Mouse (Mus musculus): ENCODE results near the gene Snx1.

The Snx1 gene

GRCm38 (mm10) chr9:66049931-66050601 is 76.3 kb downstream of the Snx1 start:
- peaks cover 5% of the 10 kb centered on the region; the same call in 1 of the 2 replicates for H3K9me3 ChIP-seq (ENCODE audit: low read length)
- TF ChIP-seq CTCF (conservative IDR thresholded peaks at IDR 0.05; ENCODE audit: low read length) (peak; percentile 34), POU5F1 (IDR thresholded peaks at IDR 0.05; ENCODE audit: borderline replicate concordance, low read length) (no peak), NANOG (IDR thresholded peaks at IDR 0.05; ENCODE audit: borderline replicate concordance, low read length) (no peak)
- no peak overlapping the region for H3K4me3 ChIP-seq (replicated peaks; ENCODE audit: low read length)
- no peaks in the 10 kb centered on the region; the same call in 1 of the 2 replicates for H3K36me3 ChIP-seq (ENCODE audit: insufficient read depth, low read length)
- peaks cover 4% of the 10 kb centered on the region; the same call in 1 of the 2 replicates for H3K27me3 ChIP-seq (ENCODE audit: insufficient read depth, low read length)
- peaks cover 5% of the 10 kb centered on the region; the same call in 1 of the 2 replicates for H3K4me1 ChIP-seq (replicated peaks; ENCODE audit: low read depth, low read length)

- Histone ChIP-seq H3K36me3 (ENCODE audit: insufficient read depth, low read length) (peaks cover 26% of the 10 kb centered on the region), H3K27me3 (ENCODE audit: insufficient read depth, low read length) (no peaks in the 10 kb centered on the region), H3K4me3 (replicated peaks; ENCODE audit: low read length) (no peak overlapping the region), H3K4me1 (replicated peaks; ENCODE audit: low read depth, low read length) (no peaks in the 10 kb centered on the region), H3K9me3 (ENCODE audit: low read length) (no peaks in the 10 kb centered on the region)
- TF ChIP-seq POU5F1 (IDR thresholded peaks at IDR 0.05; ENCODE audit: borderline replicate concordance, low read length) (no peak), CTCF (conservative IDR thresholded peaks at IDR 0.05; ENCODE audit: low read length) (no peak), NANOG (IDR thresholded peaks at IDR 0.05; ENCODE audit: borderline replicate concordance, low read length) (no peak)
These were observed 83.1 kb downstream of the Snx1 start for GRCm38 (mm10) chr9:66043241-66043640.

- Histone ChIP-seq H3K36me3 (ENCODE audit: insufficient read depth, low read length) (peaks cover 33% of the 10 kb centered on the region), H3K4me3 (replicated peaks; ENCODE audit: low read length) (no peak overlapping the region), H3K27me3 (ENCODE audit: insufficient read depth, low read length) (no peaks in the 10 kb centered on the region), H3K4me1 (replicated peaks; ENCODE audit: low read depth, low read length) (no peaks in the 10 kb centered on the region), H3K9me3 (ENCODE audit: low read length) (no peaks in the 10 kb centered on the region)
- TF ChIP-seq NANOG (IDR thresholded peaks at IDR 0.05; ENCODE audit: borderline replicate concordance, low read length) (no peak), CTCF (conservative IDR thresholded peaks at IDR 0.05; ENCODE audit: low read length) (no peak), POU5F1 (IDR thresholded peaks at IDR 0.05; ENCODE audit: borderline replicate concordance, low read length) (no peak)
These were observed 84.1 kb downstream of the Snx1 start for GRCm38 (mm10) chr9:66042331-66042730.

- Histone ChIP-seq H3K9me3 (ENCODE audit: low read length) (no peaks in the 10 kb centered on the region), H3K36me3 (ENCODE audit: insufficient read depth, low read length) (peaks cover 37% of the 10 kb centered on the region)
- TF ChIP-seq NANOG (IDR thresholded peaks at IDR 0.05; ENCODE audit: borderline replicate concordance, low read length) (no peak), POU5F1 (IDR thresholded peaks at IDR 0.05; ENCODE audit: borderline replicate concordance, low read length) (no peak), CTCF (conservative IDR thresholded peaks at IDR 0.05; ENCODE audit: low read length) (no peak)
These were observed 85.6 kb downstream of the Snx1 start for GRCm38 (mm10) chr9:66040801-66041200.

GRCm38 (mm10) chr9:66039290-66039689 is 87.1 kb downstream of the Snx1 start:
- Histone ChIP-seq H3K27me3 (ENCODE audit: insufficient read depth, low read length) (no peaks in the 10 kb centered on the region), H3K36me3 (ENCODE audit: insufficient read depth, low read length) (peaks cover 40% of the 10 kb centered on the region), H3K4me3 (replicated peaks; ENCODE audit: low read length) (no peak overlapping the region), H3K9me3 (ENCODE audit: low read length) (no peaks in the 10 kb centered on the region), H3K4me1 (replicated peaks; ENCODE audit: low read depth, low read length) (no peaks in the 10 kb centered on the region)
- TF ChIP-seq CTCF (conservative IDR thresholded peaks at IDR 0.05; ENCODE audit: low read length) (no peak), NANOG (IDR thresholded peaks at IDR 0.05; ENCODE audit: borderline replicate concordance, low read length) (no peak), POU5F1 (IDR thresholded peaks at IDR 0.05; ENCODE audit: borderline replicate concordance, low read length) (no peak)

More at GRCm38 (mm10) chr9:66040801-66041200, 85.6 kb downstream of the Snx1 start:
- no peaks in the 10 kb centered on the region for H3K4me1 ChIP-seq (replicated peaks; ENCODE audit: low read depth, low read length)
- no peak overlapping the region for H3K4me3 ChIP-seq (replicated peaks; ENCODE audit: low read length)
- no peaks in the 10 kb centered on the region for H3K27me3 ChIP-seq (ENCODE audit: insufficient read depth, low read length)

GRCm38 (mm10) chr9:66038581-66038980 is 87.8 kb downstream of the Snx1 start:
- Histone ChIP-seq H3K4me3 (replicated peaks; ENCODE audit: low read length) (no peak overlapping the region), H3K27me3 (ENCODE audit: insufficient read depth, low read length) (no peaks in the 10 kb centered on the region), H3K4me1 (replicated peaks; ENCODE audit: low read depth, low read length) (no peaks in the 10 kb centered on the region), H3K36me3 (ENCODE audit: insufficient read depth, low read length) (peaks cover 40% of the 10 kb centered on the region), H3K9me3 (ENCODE audit: low read length) (no peaks in the 10 kb centered on the region)
- TF ChIP-seq CTCF (conservative IDR thresholded peaks at IDR 0.05; ENCODE audit: low read length) = no peak
- no peak for TF ChIP-seq POU5F1 (IDR thresholded peaks at IDR 0.05; ENCODE audit: borderline replicate concordance, low read length)
- TF ChIP-seq NANOG (IDR thresholded peaks at IDR 0.05; ENCODE audit: borderline replicate concordance, low read length) = no peak

Measured in E14TG2a.4 (cell line).